Mouse (Mus musculus) neutrophil, adult 59 days (primary cell): ENCODE data around the gene Lypd6. TPM values are rescaled to one million over a fixed set of nuclear protein-coding genes. Genes with fewer than 3 reads are reported as not detected.

Experiments used
- total RNA-seq, 2 experiments: library from RNA; stranded (reverse); gene quantifications; 1 replicate in 1 of 2; 2 replicates in 1 of 2; pipeline ENCODE4 v1.2.4; 2023

Gene Lypd6
- total RNA-seq, result not detected

GRCm38 (mm10) chr2:50066246-50066967 is at the start of gene Lypd6:
TSS of gene Lypd6 (plus strand) at chr2:50066429.

Other genes starting within 250 kb of the Lypd6 start
- gene Mmadhc, start 230.4 kb downstream of the Lypd6 start, total RNA-seq, result 10 to 100 TPM; 33.2 to 35.1 TPM